Mouse (Mus musculus): ENCODE measurements around the gene Ankrd44.
"Not testable (repeated sequence)": the region's sequence is repeated elsewhere in the genome, so short reads cannot be mapped to it uniquely, and the experiment has no call there.

The Ankrd44 gene

DNA sequence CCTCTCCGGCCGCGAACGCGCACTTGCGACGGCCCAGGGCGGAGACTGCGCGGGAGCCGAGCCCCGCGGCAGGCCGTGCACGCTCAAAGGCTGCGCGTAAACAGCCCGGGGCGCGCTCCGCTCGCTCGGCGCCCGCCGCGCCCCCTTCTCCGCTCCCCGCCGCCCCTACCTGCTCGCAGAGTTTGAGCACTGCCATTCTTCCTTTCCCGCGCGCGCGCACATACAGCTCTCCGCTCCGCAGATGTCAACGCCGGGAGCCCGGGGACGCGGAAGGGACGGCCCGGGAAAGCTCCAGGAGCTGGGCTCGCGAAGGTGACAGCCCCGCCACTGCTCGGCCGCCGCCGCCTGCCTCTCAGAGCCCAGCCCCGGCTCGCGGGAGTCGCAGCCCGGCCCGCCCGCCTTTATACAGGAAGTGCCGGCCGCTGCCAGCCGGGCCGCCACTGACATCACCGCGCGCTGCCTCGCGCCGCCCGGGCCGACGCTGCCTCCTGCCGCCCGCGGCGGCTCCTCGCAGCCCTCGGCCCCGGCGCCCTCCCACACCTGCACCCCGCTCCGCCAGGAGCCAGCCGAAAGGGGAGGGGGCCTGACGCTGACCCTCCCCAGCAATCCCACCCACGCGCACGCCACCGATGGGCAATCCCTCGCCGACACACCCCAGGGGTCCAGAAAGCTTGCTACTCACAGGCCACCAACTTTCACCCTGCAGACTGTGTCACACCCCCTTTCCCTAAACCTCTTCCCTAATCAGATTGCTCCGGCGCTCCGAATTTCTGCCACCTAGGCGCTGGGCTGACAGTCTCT is at the start of gene Ankrd44:
TSS of gene Ankrd44 (minus strand) at position 417 of the 801 bp plus-strand sequence.
- DNase-seq (ENCODE audit: low spot score in 2 of 2) = peak; percentile 76 to 84

DNA sequence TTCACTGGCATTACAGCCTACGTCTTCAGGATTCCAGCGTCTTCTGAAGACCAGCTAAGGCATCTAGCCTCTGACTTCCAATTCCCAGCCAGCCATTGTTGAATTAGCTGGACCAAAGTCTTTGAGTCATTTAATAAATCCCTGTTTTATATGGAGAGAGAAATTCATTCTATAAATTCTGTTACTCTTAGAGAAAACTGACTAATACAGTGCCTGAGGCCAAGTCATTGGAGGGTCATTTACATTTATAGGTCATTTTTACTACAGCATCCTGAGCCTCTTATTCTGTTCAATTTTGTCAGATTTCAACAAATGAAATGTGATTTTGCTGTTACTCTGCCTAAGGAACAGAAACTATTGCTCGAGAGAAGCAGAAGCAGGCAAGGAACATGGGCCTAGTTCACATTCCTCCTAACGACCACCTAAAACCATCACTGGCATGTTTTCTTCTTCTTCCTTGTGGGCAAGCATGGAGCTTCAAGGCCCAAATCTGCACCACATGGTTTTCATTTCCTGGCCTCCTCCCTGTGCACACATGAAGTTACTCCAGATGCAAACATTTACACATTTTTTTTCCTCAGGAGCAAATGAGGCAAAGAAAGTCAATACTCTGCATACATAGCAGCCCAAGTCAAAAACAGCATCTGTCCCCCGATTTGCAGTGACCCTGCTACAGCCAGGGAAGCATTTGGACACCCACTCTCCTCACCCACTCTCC is 45.7 kb upstream of the Ankrd44 start:
- no peak for DNase-seq (ENCODE audit: low spot score in 2 of 2)

DNA sequence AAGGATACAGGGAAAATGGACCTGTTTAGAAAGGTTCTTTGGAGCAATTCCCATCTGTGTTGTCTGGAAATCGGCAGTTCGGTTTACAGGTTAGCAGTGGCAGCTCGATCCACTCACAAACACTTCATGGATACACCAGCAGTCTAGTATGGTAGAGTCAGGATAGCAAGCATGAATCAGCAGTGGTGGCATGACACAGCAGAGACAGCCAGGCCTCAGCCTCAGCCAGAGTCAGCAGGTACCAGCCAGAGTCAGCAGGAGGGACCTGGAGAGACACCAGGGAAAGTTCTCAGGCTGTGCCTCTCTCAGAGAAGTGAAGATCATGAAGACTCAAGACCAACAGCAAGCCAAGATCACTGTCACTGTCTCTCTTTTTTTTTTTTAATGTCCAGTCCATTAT is 40.7 kb upstream of the Ankrd44 start:
- no peak for DNase-seq (ENCODE audit: low spot score in 2 of 2)

DNA sequence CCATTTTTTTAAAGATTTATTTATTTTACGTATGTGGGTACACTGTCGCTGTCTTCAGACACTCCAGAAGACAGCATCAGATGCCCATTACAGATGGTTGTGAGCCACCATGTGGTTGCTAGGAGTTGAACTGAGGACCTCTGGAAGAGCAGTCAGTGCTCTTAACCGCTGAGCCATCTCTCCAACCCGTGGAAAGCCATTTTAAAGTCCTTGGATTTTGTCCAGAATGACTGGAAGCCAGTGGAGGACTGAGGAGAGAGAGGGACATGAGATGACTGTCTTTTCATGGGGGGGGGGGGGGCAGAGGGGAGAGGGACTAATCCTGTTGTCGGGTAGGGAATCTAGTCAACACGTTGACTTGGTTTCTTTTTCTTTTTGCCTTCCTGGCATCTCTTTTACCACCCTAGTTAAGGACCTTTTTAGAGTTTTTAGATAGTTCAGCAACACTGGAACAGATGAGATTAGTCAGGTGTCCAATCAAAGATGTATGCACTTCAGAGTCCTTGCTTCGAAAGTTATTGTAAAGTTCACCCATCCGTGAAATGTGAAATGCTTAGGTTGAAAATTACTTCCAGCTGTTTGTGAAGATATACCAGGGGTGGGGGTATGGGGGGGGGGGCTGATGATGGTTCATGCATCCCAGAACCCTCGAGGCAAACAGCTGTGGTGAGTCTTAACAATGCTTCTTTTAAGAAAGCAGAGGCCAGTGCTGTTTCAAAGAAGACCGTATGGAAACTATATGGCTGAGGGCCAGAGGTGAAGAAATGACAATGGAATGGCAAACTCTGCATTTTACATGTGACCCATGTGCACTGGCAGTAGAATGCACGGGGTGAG is 39.2 kb upstream of the Ankrd44 start:
- DNase-seq (ENCODE audit: low spot score in 2 of 2) = no peak

DNA sequence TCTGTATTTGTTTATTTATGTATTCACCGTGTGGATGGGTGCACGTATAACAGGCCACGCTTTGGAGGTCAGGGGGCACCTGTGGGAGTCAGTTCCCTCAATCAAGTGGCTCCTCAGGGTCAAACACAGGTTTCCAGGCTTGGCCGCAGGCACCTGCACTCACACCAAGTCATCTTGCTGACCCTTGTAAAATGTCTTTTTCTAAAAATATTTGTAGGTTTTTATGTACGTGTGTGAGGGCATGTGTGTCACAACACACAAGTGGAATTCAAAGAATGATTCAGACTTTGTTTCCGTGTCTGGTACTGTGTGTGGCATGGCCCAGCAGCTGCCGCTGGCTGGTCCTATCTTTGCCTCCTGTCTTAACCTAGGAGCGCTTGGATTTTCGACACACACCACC is 35.5 kb upstream of the Ankrd44 start:
- DNase-seq (ENCODE audit: low spot score in 2 of 2) = no peak

DNA sequence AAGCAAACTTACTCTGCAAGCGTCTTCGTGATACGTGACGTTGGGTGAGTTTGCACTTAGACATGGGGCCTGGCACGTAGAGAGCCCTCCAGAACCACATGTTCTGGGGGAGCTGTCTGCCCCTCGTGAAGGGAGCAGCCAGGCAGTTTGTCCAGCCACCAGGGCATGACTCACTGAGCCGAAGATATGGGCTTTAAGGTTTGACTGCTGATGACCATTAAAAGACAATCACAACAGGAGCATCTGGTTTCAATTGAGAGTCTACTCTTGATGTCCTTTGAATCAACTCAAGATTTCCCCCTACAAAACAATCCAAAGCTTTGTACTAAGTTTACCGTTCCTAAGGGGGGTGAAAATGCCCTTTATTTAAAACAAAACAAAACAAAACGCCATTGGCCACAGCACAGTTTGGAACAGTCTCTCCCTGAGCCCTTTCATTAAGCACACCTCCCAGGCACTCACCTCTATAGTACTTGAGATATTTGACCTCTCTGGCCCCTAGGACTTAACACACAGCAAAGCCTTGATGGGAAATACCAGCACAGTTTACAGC is 34.5 kb upstream of the Ankrd44 start:
- DNase-seq (ENCODE audit: low spot score in 2 of 2) = no peak

DNA sequence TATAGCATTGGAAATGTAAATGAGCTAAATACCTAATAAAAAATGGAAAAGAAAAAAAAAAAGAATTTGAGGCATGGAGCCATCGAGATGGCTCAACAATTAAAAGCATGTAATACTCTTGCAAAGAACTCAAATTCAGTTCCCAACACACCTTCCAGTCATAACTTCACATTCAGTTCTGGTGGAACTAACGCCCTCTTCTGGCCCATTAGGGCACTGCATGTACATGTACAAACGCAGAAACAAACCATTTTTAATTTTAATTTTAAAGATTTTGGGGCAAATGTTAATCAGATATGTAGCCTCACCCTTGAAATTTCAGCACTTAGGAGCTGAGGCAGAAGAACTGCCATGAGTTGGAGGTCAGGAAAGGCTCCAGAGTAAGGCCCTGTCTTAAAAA is 32.3 kb upstream of the Ankrd44 start:
- peak in 1 of 2 experiments; percentile 9 for DNase-seq (ENCODE audit: low spot score in 2 of 2)

DNA sequence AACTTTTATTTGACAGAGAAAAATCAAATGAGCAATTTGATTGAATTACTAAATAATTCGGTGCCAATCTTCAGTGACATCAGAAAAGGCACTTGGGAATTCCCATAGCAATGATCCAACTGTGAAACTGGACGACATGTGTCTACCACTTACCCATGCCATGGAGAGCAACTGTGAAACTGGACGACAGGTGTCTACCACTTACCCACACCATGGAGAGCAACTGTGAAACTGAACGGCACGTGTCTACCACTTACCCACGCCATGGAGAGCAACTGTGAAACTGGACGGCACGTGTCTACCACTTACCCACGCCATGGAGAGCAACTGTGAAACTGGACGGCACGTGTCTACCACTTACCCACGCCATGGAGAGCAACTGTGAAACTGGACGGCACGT is 30.8 kb upstream of the Ankrd44 start:
- not testable (repeated sequence) for DNase-seq (ENCODE audit: low spot score in 2 of 2)

DNA sequence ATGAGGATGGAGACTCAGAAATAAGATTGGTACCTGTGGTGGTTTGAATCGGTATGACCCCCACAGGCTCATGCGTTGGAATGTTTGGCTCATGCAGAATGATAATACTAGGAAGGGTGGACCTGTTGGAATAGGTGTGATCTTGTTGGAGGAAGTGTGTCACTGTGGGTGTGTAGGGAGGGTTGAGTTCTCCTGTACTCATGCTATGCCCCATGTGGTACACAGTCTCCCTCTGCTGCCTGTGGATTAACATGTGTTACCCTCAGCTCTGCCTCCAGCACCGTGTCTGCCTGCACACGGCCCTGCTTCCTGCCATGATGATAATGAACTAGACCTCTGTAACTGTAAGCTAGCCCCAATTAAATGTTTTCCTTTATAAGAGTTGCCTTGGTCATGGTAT is 28.7 kb upstream of the Ankrd44 start:
- no peak for DNase-seq (ENCODE audit: low spot score in 2 of 2)

DNA sequence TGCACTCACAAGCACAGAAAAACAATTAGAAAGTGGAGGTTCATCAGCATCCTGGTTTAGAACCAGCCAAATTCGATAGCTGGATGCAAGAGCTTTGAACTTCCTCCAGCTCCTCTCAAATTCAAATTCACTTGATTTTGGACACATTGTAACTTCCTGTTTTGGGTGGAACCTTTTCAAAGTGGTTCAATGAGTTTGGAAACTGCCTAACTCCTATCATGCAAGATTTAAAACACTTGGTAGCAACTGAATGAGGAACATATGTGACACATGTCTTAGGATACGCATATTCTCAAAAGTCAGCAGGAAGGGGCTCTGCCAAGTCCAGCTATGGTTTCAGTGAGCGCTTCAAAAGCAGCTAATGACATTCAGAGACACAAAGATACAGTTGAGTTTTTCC is 18.5 kb upstream of the Ankrd44 start:
- DNase-seq (ENCODE audit: low spot score in 2 of 2) = no peak

DNA sequence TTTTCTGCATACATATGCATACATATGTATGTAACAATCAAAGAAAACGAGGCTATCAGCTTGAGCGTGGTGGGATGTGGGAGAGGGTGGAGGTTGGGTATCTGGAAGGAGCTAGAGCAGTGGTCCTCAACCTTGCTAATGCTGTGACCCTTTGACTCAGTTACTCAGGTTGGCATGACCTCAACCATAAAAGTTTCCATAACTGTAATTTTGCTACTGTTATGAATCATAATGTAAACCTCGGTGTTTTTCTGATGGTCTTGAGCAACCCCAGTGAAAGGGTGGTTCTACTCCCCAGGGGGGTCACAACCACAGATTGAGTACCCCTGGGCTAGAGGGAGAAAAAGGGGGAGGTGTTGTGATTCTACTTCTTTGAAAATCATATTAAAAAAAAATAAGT is 9.3 kb upstream of the Ankrd44 start:
- no peak for DNase-seq (ENCODE audit: low spot score in 2 of 2)

DNA sequence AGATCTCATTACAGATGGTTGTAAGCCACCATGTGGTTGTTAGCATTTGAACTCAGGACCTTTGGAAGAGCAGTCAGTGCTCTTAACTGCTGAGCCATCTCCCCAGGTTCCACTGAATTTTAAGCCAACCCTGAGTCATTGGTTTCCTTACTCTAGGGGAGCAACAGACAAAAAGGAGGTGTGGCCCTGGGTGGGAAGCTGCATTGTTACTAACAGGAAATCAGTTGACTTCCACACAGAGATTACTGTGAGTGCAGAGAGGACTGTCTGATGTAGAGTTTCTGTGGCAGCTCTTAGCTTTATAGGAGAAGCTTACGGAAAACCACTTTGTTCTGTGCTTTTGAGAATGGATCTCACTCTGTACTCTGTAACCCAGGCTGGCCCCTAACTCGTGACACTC is 8.7 kb upstream of the Ankrd44 start:
- no peak for DNase-seq (ENCODE audit: low spot score in 2 of 2)

DNA sequence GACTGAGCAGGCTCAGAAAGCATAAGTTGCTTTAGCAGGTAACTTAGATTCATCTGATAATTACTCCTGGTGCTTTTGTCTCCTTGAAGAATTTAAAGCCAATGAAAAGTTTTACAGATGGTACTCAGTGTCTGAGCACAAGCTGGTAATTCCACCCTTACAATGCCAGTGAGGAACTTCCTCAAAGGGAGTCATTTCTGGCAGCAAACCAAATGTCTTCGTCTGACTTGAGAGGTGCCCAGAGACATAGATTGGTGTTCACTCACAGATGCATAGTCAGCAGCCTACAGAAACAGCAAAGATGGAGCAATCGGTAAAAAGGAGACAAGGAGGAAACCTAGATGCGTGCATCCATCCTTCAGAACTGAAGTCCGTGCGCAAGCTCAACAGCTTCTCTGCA is 7.5 kb upstream of the Ankrd44 start:
- DNase-seq (ENCODE audit: low spot score in 2 of 2) = no peak

DNA sequence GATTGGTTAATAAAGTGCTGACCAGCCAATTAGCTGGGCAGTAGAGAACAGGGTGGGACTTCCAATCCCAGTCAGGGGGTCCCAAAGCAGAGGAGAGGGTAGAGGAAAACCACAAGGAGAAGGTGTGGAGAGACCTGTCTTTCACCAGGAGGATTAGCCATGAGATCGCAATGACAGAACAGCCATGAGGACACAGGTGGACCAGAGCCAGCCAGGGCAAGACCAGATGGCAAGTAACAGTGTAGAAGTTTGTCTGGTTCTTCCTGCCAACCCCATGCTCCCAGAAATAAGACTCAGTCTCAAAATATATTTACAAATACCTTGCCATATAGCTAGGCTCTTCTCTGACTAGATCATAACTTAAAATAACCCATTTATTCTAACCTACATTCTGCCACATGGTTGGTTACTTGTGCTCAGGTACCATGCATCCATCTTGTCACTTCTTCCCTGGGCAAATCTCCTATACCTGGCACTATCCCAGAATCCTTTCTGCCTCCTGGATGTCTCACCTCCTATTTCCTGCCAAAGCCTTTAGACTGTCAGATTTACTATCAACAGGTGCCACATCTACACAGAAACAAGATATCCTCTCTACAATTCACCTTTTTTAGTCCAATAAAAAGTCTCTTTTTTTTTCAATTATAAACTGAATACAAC is 6.4 kb upstream of the Ankrd44 start:
- DNase-seq (ENCODE audit: low spot score in 2 of 2) = no peak

DNA sequence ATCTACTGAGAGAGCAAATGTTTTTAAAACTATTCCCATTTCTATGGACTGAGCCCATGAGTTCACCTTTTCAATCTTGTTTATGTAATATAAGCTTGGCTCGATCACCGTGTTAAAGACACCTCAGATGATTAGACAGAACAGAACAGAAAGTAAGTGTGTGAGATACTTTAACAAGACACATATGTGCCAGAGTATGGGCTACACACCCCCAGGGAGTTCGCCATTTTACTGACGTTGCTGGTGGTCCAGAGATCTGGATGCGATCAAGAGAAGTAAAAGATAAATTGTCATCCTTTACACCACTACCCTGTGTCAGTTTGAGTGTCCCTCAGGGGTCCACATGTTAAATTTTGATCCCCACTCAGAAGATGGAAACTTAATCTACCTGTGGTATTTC is 5.0 kb upstream of the Ankrd44 start:
- DNase-seq (ENCODE audit: low spot score in 2 of 2) = no peak

DNA sequence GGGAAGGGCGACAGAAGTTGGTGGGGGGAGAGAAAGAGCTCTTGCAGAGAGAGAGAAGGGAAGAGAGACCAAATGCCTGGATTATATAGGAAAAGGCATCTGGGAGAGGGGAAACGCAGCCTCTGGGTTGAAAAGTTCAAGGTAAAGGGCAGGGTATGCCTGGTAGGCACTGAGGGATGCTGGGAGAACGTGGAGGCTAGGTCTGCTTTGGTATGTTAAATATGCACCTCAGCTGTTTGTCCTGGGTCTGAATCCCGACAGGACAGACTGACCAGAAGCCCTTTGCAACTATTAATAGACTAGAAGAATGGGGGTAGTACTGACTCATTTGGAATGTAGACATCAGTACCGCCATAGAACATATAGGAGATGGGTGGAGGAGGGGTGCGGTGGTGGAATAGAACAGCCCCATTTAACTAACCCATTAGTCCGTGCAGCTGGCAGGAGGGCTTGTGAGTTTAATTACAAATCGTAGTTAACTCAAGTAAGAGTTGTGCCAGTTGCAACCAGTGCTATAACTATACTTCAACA is 4.5 kb upstream of the Ankrd44 start:
- DNase-seq (ENCODE audit: low spot score in 2 of 2) = no peak

DNA sequence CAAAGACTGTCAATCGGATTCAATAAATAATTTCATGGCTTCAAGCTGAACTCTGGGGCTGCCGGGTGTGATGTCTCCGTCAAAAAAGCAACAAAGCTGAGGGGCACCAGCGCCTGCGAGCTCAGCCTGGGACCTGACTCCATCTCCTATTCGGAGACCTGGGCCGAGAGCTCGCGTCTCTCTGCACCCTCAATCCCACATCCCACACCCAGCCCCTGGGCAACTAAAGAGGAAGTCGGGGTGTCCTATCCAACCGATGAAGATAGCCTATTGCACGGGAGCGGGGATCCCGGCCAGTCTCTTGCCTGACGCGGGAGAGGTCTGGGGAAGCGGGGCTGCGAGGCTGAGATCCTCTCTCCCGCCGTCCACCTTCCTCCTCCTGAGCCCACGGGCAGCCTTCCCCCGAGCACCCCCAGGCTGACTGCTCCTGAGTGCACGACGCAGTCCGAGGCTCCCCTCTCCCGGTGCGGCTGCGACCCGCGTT is 694 bp downstream of the Ankrd44 start:
- DNase-seq (ENCODE audit: low spot score in 2 of 2) = peak; percentile 48 to 52

DNA sequence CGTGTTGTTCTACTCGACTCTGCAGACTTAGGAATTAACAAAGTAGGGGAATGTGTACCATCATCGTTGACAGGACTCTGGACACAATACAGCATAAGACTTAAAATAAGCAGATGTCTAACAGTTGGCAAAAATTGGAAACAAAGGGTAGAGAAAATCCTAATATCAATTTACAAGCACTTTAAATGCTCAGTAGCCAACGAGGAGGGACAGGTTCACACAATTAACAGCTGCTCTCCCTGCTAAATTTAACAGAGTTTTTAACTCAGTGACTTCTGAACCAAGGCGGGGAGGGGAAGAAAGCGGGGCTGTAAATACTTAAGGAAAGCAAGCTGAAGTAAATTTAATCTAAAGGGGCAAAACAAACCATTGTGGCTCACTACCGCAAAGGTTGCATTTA is 1.4 kb downstream of the Ankrd44 start:
- no peak for DNase-seq (ENCODE audit: low spot score in 2 of 2)

DNA sequence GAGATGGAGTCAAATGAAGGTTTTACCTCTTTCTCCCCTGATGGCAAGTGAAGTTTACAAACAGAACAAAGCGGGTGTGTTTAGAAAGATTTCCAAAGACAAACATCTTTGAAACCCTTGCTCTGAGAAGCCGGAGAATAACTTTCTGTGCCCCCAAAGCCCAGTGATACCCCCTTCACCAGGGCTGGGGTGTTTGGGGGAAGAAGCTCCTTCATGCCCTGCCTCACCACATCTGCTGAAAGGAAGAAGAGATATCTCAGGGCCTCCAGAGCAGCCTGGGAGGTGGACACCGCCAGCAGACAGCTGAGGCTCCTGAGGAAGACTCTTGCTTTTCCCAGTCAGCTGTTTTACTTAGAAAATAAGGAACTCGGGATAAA is 1.9 kb downstream of the Ankrd44 start:
- DNase-seq (ENCODE audit: low spot score in 2 of 2) = peak in 1 of 2 experiments; percentile 19

DNA sequence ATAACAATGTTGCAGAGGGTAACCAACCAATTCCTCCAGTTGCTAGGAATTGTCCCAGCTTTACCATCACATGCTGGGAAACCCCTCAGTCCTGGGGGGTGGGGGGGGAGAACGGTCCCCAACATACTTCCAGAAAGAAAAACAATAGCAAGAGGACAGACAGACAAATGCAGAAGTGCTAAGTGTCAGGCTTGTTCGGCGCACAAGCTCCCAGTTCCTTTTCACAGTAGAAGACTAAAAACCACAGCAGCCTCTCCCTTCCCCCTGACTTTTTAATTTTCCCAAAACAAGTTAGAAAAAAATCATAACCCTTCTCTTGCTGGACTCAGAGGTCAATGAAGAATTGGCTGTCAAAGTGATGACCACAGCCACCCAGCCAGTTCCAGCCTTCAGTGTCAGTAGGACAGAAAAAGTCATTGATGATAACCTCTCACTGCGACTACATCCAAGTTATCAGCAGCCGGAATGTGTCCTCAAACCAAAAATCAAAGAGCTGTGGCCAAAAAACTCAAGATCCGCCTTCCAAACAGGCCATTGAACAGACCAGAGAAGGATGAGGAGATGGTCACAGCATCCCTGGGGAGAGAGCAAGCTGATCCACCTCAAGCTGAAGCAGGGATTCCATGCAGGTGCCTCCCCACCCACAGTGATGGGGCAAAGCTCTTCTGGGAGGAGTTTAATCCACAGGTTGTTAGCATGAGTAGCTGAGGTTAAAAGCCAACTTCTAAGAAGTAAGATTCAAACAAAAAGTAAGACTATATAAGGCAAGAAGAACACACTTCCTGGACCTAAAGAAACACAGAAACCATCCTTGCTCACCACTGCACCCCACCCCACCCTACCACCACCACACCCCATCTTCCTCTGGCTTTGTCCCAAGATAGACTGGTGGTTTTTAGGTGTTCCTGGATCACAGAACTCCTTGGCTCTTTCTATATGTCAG is 2.5 kb downstream of the Ankrd44 start:
- DNase-seq (ENCODE audit: low spot score in 2 of 2) = peak in 1 of 2 experiments; percentile 54

Measured in thymus, postnatal 10 days (tissue).